Mouse (Mus musculus): ENCODE measurements around the gene Luc7l2.

GRCm38 (mm10) chr6:38512096-38512495 is 39.0 kb upstream of the Luc7l2 start:
- peak; percentile 20; the same call in 1 of the 2 replicates for TF ChIP-seq CTCF (IDR thresholded peaks at IDR 0.05; ENCODE audit: low read depth)
- no peak for TF ChIP-seq EP300 (IDR thresholded peaks at IDR 0.05; ENCODE audit: low read depth)

All from liver, embryonic 14.5 days (tissue).